Mouse (Mus musculus) G1E (cell line): ENCODE results near the gene Habp2. TPM values are rescaled to one million over a fixed set of nuclear protein-coding genes. Genes with fewer than 3 reads are reported as not detected.
A peak's percentile ranks its signal among the peaks of the same experiment; 100 is the strongest.

Source experiments
- ATAC-seq: 2 replicates; pipeline ENCODE4 v1.8.0; 2016; ENCODE audit warnings: mild to moderate bottlenecking; ENCODE audit not compliant: insufficient number of reproducible peaks, poor library complexity, low FRiP score, severe bottlenecking; ENCODE audit errors: extremely low read depth
- DNase-seq: peaks from one replicate; pipeline ENCODE4 v3.0.0; 2012; ENCODE audit warnings: low spot score
- H3K27me3 ChIP-seq: 2 replicates; pipeline ENCODE4 v1.6.1; 2012; ENCODE audit warnings: mild to moderate bottlenecking, low read length, inconsistent platforms; ENCODE audit not compliant: insufficient read depth
- H3K36me3 ChIP-seq: replicated peaks from 2 replicates; pipeline ENCODE3; 2012; ENCODE audit warnings: mild to moderate bottlenecking, inconsistent platforms
- H3K4me1 ChIP-seq: 2 replicates; pipeline ENCODE4 v1.6.1; 2012; ENCODE audit warnings: low read depth, low read length, inconsistent platforms, mixed read lengths; ENCODE audit not compliant: insufficient read depth
- H3K4me3 ChIP-seq: 2 replicates; pipeline ENCODE4 v1.5.1; 2012; ENCODE audit warnings: low read depth, mild to moderate bottlenecking, inconsistent platforms, low read length, moderate library complexity, mixed read lengths
- H3K9me3 ChIP-seq: replicated peaks from 2 replicates; pipeline ENCODE4 v1.6.1; 2012; ENCODE audit warnings: inconsistent platforms
- CTCF ChIP-seq: IDR thresholded peaks from 2 replicates; pipeline ENCODE4 v1.5.1; 2012; ENCODE audit warnings: low read depth, low read length, inconsistent platforms, mixed read lengths
- GATA1 ChIP-seq: IDR thresholded peaks from 2 replicates; pipeline ENCODE4 v1.6.1; 2012; ENCODE audit warnings: borderline replicate concordance, low read length, inconsistent platforms, mixed read lengths
- GATA2 ChIP-seq: IDR thresholded peaks from 2 replicates; pipeline ENCODE4 v1.6.1; 2012; ENCODE audit warnings: low read depth, low read length, inconsistent platforms, borderline replicate concordance
- POLR2AphosphoS5 ChIP-seq: IDR thresholded peaks from 2 replicates; pipeline ENCODE4 v1.6.1; 2012; ENCODE audit warnings: low read depth, low read length, inconsistent platforms; ENCODE audit not compliant: insufficient replicate concordance
- TAL1 ChIP-seq: conservative IDR thresholded peaks from 2 replicates; pipeline ENCODE4 v1.6.1; 2012; ENCODE audit warnings: low read depth, low read length, inconsistent platforms, mixed read lengths
- polyA plus RNA-seq: library from polyadenylated mRNA; stranded (reverse); fragments of >175 nt; gene quantifications from 2 replicates; pipeline ENCODE4 v1.2.3, GENCODE M21; 2012
- total RNA-seq, 2 experiments: library from RNA; stranded (forward) in 1 of 2; stranded (reverse) in 1 of 2; fragments of 200-1000 nt in 1 of 2; fragments of >200 nt in 1 of 2; fragmentation: Nextera tagmentation in 1 of 2; gene quantifications; 2 replicates each; pipeline ENCODE4 v1.2.3; 2014 to 2017

Habp2 gene
- total and polyA plus RNA-seq, 3 experiments = 0.11 TPM; not detected in 2

DNA sequence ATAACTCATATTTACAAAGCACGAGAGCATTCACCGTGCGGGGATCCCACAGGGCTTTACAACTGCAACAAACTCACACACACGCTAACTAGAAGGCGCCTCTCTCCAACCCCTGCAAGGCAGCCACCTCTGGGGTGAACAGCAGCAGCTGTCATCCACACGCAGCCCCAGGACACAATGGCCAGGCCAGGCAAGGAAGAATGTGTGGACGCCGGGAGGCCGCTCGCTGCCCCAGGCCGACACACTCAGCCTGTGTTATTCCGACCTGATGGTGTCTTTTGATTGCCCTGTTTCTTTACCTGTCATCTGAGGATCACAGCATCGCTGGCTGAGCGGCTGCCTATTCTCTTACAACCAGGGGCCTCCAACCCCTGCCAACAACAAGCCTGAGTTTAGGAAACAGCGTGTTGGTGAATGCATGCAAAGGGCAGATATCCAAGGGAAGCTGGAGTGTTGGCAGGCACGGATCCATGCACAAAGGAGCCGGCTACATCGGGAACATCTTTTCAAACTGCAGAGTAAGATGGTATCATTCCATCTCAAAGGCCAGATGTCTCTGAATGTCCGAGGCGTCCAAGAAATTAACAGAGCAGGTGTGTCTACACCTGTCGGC is 39.4 kb downstream of the Habp2 start:
- no peak overlapping the region for H3K4me3 ChIP-seq
- H3K36me3 ChIP-seq = no peaks in the 10 kb centered on the region
- DNase-seq = no peak
- ATAC-seq = no peak
- H3K9me3 ChIP-seq = no peaks in the 10 kb centered on the region
- H3K4me1 ChIP-seq = no peaks in the 10 kb centered on the region
- H3K27me3 ChIP-seq = no peaks in the 10 kb centered on the region; the same call in 1 of the 2 replicates
- TF ChIP-seq TAL1 (no peak), CTCF (no peak), POLR2AphosphoS5 (no peak), GATA2 (no peak), GATA1 (no peak)

DNA sequence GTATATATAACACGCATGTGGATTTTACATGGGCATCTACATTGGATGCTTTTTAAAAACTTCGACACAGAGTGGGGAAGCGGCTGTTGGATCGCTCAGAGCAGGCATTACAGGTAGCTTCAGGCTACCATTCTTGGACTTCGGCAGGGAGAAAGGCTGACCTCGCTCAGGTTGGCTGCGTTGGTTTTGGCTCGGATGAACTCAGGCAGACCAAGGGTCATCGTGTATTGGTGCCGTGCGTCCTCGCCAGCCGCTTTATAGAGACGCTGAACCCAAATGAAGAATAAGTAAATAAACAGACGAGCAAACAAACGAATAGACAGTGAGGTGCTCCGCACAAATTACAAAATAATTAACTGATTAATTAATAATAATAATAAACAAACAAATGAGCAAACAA is 49.4 kb downstream of the Habp2 start:
- ATAC-seq (no peak), DNase-seq (no peak)
- Histone ChIP-seq H3K4me1 (no peaks in the 10 kb centered on the region), H3K4me3 (no peak overlapping the region), H3K9me3 (no peaks in the 10 kb centered on the region; the same call in 1 of the 2 replicates), H3K27me3 (peaks cover 4% of the 10 kb centered on the region; the same call in 1 of the 2 replicates), H3K36me3 (no peaks in the 10 kb centered on the region)
- no peak for TF ChIP-seq TAL1
- TF ChIP-seq GATA2 = no peak
- no peak for TF ChIP-seq CTCF
- TF ChIP-seq POLR2AphosphoS5 = no peak
- no peak for TF ChIP-seq GATA1

DNA sequence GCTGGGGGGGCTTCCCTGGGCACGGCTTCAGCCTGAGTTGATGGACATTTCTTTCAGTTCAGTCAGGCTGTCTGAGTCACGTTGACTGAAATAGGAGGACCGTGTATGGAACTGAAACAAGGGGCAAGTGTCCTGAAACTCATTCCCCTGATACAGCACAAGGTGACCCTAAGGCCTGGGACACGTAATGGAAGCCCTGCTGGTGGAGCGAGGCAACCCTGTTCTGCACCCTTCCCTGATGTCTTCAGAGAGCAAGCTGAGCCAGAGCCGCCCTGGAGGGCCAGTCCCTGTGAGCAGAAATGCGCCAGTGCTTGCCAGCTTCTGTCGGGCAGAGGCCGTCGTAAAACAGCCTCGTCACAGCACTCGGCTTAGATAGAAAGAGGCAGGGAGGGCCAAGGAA is 49.9 kb downstream of the Habp2 start:
- Histone ChIP-seq H3K9me3 (no peaks in the 10 kb centered on the region; the same call in 1 of the 2 replicates), H3K4me3 (no peak overlapping the region), H3K27me3 (peaks cover 5% of the 10 kb centered on the region; the same call in 1 of the 2 replicates), H3K4me1 (no peaks in the 10 kb centered on the region), H3K36me3 (no peaks in the 10 kb centered on the region)
- TF ChIP-seq GATA2 (no peak), TAL1 (no peak)
- no peak for DNase-seq
- ATAC-seq = no peak

DNA sequence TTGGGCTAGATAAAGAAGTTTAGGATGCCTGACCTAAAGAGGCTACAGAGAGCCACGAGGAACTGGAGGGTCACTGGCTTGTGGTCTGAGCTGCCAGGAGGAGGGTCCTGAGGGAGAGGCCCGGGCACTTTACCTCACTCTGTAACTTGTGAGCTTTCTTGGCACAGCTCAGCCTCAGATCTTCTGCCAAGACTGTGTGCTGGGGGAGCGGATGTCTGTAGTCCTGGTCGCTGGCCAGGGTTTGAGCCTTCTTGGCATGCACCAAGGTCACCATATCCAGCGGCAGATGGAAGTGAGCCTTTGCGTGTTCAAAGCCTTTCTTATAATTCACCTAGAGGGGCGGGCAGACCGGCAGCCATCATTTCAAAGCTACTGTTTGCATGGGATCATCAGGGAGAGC is 55.1 kb downstream of the Habp2 start:
- Histone ChIP-seq H3K27me3 (peaks cover 24% of the 10 kb centered on the region; the same call in 1 of the 2 replicates), H3K4me3 (no peak overlapping the region), H3K9me3 (no peaks in the 10 kb centered on the region; the same call in 1 of the 2 replicates), H3K4me1 (no peaks in the 10 kb centered on the region; the same call in 1 of the 2 replicates), H3K36me3 (no peaks in the 10 kb centered on the region)
- TF ChIP-seq POLR2AphosphoS5 = no peak
- TF ChIP-seq GATA2 = no peak
- TF ChIP-seq GATA1 = no peak
- DNase-seq (no peak), ATAC-seq (no peak)

DNA sequence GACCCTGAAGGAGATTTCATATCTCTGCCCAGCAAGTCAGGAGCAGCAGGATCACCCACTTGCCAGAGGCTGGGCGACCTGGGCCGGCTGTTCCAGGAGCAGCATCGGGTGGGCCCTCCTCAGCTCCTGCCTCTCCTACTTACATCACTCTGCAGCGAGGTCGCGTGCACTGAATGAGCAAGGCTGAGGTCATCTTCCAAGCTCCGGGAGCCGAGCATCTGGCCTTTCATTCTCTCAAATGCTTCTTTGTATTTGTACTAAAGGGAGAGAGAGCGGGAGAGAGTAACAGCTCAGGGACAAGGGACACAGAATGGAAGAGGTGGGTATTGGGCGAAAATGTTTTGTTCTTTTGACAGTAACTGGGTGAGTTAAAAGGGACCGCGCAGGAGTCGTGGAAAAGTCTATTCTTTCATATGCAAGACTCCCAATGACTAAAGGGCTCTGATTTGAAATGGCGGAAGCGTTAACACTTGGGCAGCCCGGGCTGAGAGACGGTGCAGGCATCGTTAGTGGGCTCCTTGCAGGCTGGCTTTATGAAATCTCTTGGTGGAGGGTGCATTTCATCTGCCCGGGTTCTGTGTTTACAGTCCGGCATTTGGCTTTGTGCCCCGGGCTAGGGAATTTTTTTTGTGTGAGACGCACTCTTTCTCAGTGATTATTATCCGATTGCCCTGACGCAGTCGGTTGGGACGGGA is 57.1 kb downstream of the Habp2 start:
- Histone ChIP-seq H3K36me3 (no peaks in the 10 kb centered on the region), H3K9me3 (no peaks in the 10 kb centered on the region; the same call in 1 of the 2 replicates), H3K4me1 (no peaks in the 10 kb centered on the region; the same call in 1 of the 2 replicates), H3K4me3 (no peak overlapping the region), H3K27me3 (peaks cover 24% of the 10 kb centered on the region)
- TF ChIP-seq GATA2 (no peak), POLR2AphosphoS5 (no peak), GATA1 (no peak), TAL1 (no peak), CTCF (no peak)
- DNase-seq = no peak
- ATAC-seq = no peak

DNA sequence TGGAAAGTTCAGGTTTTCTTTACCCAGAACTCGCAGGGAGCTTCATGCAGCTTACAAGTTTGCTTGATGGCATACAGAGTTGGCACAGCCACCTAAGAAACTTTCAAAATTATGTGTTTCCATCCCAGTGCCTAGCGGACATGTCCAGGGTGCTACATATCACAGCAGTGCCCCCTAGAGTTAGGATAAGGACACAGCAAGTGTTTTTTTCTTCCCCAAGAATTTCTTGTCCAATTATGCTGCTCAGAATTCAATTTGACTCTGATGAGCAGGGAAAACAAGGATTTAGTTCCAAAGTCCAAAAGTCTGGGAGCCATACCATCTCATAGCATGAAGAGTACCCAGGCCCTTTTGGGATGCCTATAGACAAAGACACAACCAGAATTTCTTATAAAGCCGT is 59.1 kb downstream of the Habp2 start:
- 0 out of 2 replicates have a peak, but pooled peaks have one; percentile 22 for TF ChIP-seq CTCF
- no peak for TF ChIP-seq GATA2
- no peak for ATAC-seq

More for the DNA sequence above, 59.1 kb downstream of the Habp2 start:
- Histone ChIP-seq H3K9me3 (no peaks in the 10 kb centered on the region), H3K27me3 (peaks cover 28% of the 10 kb centered on the region), H3K4me1 (no peaks in the 10 kb centered on the region; the same call in 1 of the 2 replicates), H3K4me3 (no peak overlapping the region), H3K36me3 (no peaks in the 10 kb centered on the region)
- no peak for DNase-seq
